Mouse (Mus musculus) lung, embryonic 14.5 days (tissue): ENCODE measurements around the gene Speer4a. TPM values are rescaled to one million over a fixed set of nuclear protein-coding genes. Genes with fewer than 3 reads are reported as not detected.

ENCODE experiments used
- polyA plus RNA-seq: library from polyadenylated mRNA; unstranded; fragments of >200 nt; fragmentation: Nextera tagmentation; extraction: Ambion mirVana; gene quantifications from 2 replicates; pipeline ENCODE4 v1.2.1, GENCODE M21; 2014

Speer4a gene
- polyA plus RNA-seq, 1 experiment from 2014 or later: not detected

Other genes starting within 250 kb of the Speer4a start
- 0.07 TPM in 1 of 2 replicates, not detected in the other for gene Gm21663, start 97.2 kb downstream of the Speer4a start, polyA plus RNA-seq
- gene Gm21671, start 85.1 kb downstream of the Speer4a start, polyA plus RNA-seq: 0.12 TPM in 1 of 2 replicates, not detected in the other
- not detected in 2 replicates for gene Gm21680, start 66.9 kb downstream of the Speer4a start, polyA plus RNA-seq
- 0.11 TPM in 1 of 2 replicates, not detected in the other for gene Gm21698, start 50.9 kb downstream of the Speer4a start, polyA plus RNA-seq
- gene Gm1979, start 34.8 kb downstream of the Speer4a start, polyA plus RNA-seq: 0.21 TPM in 1 of 2 replicates, not detected in the other
- gene Gm5862, start 16.6 kb downstream of the Speer4a start, polyA plus RNA-seq: 0.13 TPM in 1 of 2 replicates, not detected in the other
- 0.07 TPM in 1 of 2 replicates, not detected in the other for gene Gm7347, start 19.0 kb upstream of the Speer4a start, polyA plus RNA-seq
- not detected in 2 replicates for gene Gm10471, start 49.7 kb upstream of the Speer4a start, polyA plus RNA-seq
- gene 5031410I06Rik, start 65.8 kb upstream of the Speer4a start, polyA plus RNA-seq: not detected in 2 replicates
- 0.12 TPM in 1 of 2 replicates, not detected in the other for gene Gm10220, start 81.9 kb upstream of the Speer4a start, polyA plus RNA-seq
- 0.11 TPM in 1 of 2 replicates, not detected in the other for gene Gm7361, start 218.1 kb upstream of the Speer4a start, polyA plus RNA-seq